Mouse (Mus musculus) retina, embryonic 14.5 days (tissue): ENCODE results near the gene Zbtb20.

ENCODE experiments used
- DNase-seq: peaks from one replicate; pipeline ENCODE4 v3.0.0-alpha.2; 2015; ENCODE audit warnings: low spot score

Zbtb20 gene

DNA sequence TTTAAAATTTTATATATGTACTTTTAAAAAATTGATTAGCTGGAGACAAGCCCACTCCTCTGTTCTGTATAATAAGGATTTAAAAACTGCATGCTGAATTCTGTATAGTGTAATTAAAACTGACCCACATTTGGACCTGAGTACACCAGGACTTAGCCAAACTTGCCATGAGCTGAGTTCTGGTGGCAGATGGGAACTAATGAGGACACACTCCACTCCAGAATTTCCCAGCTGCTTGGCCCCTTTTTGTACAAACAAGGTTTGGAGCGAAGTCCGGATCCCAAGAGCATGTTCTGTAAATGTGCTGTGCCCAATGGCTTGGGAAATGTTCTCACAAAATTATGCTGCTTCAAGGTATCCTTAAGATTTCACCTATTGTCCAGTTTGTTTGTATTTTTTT, 204.7 kb downstream of the Zbtb20 start:
- peak; percentile 62 for DNase-seq

GRCm38 (mm10) chr16:43080923-43081702, 205.4 kb downstream of the Zbtb20 start:
- peak; percentile 66 for DNase-seq

GRCm38 (mm10) chr16:43081995-43082394, 206.3 kb downstream of the Zbtb20 start:
- no peak for DNase-seq

- DNase-seq = no peak
Observed at GRCm38 (mm10) chr16:43082801-43083200, 207.1 kb downstream of the Zbtb20 start.

- no peak for DNase-seq
Observed at GRCm38 (mm10) chr16:43090188-43090587, 214.5 kb downstream of the Zbtb20 start.

- no peak for DNase-seq
Observed at GRCm38 (mm10) chr16:43094161-43094560, 218.5 kb downstream of the Zbtb20 start.

GRCm38 (mm10) chr16:43094756-43095155, 219.1 kb downstream of the Zbtb20 start:
- no peak for DNase-seq

DNA sequence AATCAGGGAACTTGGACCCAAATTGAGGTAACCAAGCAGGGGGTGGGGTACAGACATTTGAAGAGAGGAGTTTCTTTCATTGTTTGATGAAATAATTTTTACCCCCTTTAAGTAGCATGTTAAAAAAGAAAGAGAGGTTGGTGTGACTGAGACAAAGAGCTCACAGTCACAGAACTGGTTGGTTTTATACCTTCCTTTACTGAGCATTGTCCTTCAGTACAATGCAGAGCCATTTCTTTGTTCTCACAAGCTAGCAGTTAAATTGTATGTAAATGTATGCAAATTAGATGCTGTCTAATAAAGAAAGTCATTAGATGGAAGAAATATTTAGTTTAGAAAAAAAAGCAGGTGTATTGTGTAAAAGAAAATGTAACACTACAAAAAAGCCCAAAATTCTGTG, 220.4 kb downstream of the Zbtb20 start:
- no peak for DNase-seq

DNA sequence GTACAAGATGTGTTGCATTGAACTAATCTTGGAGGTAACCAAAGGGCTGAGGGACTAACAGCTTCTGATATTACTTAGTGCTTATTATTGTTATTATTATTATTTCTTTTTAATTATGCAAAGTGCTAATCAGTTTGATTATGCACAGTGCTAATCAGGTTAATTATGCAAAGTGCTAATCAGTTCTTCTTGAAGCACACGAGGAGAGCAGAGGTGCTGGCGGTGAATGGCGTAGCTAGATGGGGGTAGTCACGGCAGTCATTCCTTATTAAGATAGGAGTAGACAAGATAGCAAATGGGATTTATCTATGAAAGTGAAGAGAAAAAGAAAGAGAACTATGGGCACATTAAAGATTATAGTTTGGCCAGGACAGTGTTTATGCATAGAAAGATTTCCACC, 222.5 kb downstream of the Zbtb20 start:
- DNase-seq = no peak

- no peak for DNase-seq
Observed at GRCm38 (mm10) chr16:43098666-43099065, 223.0 kb downstream of the Zbtb20 start.

DNA sequence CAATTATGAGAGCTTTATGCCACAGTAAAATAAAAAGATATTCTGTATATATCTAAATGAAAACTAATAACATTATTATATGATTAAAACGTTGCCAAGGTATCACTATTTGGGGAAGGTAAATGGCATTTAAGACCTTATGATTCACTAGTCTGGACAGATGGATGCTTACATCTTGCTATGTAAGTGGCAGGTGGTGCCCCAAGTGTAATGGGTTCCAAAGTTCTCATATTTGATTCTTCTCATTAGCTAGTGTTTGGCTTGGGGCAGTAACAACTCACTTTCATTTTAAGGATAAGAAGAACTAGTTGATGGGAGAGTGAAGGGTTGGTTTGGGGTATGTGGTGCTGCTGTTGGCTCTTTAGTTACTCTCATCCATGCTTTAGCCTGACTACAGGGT, 235.6 kb downstream of the Zbtb20 start:
- DNase-seq = no peak

- no peak for DNase-seq
Observed at GRCm38 (mm10) chr16:43113968-43114367, 238.3 kb downstream of the Zbtb20 start.

GRCm38 (mm10) chr16:43129966-43130365, 254.3 kb downstream of the Zbtb20 start:
- peak; percentile 33 for DNase-seq

DNA sequence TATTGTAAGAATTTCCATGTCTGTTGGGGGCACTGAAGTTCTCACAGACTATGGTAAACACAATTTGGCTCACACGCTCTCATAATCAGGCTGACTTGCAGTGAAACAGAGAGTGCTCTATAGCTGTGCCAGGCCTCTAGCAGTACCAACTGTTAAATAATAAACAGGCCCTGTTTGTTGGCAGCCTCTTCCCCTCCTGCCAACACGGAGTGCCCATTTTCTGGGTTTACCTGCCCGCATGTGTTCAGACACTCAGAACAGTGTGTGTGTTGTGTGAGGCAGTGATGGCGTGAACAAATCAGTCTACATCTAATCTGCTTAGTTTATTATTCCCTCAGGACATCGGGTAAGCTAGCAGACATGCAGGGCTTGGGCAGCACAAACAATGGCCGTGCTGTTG, 254.9 kb downstream of the Zbtb20 start:
- DNase-seq = no peak

GRCm38 (mm10) chr16:43131077-43131476, 255.4 kb downstream of the Zbtb20 start:
- no peak for DNase-seq

DNA sequence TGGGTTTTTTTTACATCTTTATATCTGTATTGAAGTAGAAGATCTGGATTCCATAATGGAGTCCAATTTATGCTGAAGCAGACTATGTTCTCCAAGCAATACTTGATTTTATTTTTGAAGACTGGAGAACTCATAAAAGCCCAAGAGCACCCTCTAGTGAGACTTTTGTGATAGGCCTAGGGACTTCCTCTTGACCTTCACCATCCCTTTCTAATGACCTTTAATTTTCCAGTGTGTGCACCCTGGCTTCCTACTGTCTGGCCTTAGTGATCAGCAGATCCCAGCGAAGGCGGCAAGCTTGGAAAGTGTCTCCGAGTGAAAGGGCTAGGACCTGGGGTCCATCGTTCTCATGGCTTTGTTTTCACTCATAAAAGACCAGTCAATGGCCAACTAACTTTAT, 292.8 kb downstream of the Zbtb20 start:
- peak; percentile 60 for DNase-seq

DNA sequence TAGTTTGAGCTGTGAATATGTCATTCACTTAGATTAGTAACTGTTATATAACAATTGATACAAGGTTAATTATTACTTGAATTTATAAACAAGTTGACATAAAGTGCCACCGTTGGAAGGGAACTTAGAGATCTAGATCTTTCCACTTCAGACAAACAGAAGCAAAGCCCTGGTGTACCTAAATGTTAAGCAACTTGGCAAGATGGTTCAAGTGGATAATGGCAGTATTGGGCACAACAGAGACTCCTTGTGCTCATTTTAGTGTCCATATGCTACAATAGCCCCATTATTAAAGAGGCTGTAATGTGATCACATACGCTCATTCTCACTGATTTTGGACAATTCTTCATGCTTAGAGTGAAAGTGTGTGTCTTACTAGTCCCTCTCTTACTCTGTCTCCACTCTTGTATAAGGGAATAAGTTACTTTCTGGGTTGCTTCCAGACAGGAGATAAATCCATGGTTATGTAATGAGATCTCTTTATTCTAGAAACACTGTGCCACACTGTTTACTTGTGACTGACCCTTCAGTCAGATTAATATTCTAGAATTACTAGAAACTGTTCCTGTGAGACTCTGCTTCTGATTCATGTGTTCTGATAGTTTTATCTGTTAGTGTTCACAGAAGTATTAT, 293.7 kb downstream of the Zbtb20 start:
- DNase-seq = no peak

DNA sequence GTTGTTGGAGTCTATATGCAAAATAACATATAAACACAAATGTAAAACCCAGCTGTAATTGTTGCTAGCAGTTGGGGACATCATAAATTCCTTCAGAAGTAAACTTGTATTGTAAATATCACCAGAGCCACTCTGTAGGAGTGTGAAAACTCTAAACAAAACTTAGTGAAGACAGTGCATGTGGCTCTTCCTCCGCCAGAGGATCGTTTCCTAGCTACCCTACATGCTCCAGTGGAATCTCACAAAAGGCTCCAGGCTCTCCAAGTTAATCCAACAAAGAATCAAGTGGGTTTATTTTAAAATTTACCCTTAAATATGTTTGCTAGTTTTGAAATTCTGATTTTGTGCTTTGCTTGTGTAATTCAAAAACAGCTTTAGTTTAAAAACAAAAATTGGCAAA, 296.5 kb downstream of the Zbtb20 start:
- peak; percentile 15 for DNase-seq

DNA sequence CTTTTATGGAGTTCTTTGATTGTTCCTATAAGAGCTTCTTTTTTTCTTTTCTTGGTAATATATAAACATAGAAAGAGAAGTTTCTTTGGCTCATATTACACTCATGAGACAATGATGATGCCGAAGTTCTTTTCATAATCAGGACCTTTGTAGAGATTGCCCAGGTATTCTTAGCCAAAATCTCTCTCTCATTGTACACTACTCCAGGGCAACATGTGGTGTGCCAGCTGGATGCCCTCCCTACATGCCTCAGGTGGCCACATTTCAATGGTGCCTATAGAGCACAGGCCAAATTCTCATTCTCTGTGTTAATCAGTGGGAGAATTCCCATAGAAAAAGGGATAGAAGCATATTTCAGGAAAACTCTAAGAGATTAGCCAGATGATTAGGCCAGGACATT, 297.2 kb downstream of the Zbtb20 start:
- DNase-seq = no peak

DNA sequence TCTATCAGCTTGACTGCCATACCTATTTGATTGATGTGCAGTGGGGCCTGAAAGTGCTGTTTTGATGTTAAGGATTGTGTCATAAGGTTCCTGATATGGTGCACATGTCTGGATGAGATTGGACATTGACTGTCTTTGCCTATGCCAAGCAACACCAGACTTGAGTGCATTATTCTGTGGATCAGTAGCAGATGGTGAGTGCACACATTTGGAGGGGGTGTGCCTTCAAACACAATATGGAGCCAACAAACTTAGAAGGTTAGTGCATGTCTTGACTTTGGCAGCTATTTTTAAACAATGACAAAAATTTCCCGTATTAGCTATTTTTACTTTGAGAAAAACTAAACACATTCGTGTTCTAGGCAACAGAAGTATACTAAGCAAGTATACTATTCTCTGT, 299.1 kb downstream of the Zbtb20 start:
- no peak for DNase-seq

DNA sequence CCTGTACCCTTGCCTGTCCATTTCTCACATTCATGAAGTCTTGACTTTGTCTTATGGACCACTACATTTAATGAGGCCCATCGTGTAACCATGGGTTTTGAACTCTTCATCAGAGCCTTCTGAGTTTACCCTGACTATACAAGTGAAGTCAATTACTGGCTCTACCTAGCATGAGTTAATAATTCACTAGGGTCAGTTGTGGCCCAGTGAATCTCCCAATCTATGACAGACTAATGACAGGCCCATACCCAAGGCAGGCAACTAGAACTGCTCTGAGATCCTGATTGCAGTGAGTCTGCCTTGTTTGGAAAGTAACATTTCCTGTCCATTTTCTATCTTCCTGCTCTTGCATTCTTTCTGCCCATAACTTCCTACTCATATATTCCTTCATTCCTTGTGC, 305.4 kb downstream of the Zbtb20 start:
- DNase-seq = no peak

DNA sequence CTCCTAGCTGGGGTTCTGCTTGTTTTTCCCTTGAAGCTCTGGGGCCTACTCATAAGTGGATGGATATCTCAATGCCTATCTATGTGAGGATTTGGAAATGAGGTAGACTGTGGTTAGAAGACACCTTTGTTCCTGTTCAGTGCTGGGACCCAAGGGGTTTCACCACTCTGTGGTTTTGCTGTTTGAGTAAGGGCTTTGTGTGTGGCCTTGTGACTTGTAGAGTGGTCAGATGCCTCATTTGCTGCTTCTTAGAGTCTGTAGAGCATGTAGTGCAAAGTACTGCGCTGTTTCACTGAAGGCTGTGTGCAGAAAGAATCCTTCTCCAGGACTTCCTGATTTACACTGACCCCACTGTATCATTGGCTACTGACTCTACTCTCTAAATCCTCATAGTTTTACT, 314.7 kb downstream of the Zbtb20 start:
- no peak for DNase-seq

DNA sequence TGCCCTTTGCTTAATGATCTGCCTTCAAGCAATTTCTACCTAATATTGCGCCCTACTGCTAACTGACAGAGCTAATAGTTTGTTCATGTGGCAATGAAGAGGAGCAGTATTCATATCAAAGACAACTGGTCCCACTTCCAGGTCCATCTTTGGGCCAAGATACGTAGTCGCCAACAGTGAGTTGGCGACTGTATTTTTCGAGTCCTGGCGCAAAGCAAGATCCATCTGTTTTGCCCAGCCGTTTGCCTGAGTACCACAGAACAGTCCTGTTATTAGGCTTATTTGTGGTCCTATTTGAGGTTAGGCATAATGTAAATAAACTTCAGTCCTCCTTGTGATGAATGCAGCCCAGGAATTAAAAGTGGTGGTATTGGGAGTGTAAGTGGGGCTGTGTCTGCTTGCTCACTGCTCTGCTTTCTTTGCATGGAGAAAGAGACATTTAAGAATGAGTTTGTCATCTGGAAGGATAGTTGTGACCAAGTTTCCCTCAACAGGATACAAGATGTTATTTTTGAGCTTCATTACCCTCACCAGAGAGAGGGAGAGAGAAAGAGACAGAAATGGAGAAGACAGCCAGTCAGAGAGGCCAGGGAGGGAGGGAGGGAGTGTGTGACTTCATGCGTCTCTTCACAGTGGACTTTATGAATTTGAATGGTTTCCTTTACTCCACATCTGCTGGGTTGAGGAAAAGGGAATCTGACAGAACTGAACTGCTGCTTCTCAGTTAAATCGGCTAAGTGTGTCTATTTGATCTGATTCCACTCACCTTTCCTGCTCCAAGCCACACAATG, 315.6 kb downstream of the Zbtb20 start:
- no peak for DNase-seq
